In the genomic region with DNA sequence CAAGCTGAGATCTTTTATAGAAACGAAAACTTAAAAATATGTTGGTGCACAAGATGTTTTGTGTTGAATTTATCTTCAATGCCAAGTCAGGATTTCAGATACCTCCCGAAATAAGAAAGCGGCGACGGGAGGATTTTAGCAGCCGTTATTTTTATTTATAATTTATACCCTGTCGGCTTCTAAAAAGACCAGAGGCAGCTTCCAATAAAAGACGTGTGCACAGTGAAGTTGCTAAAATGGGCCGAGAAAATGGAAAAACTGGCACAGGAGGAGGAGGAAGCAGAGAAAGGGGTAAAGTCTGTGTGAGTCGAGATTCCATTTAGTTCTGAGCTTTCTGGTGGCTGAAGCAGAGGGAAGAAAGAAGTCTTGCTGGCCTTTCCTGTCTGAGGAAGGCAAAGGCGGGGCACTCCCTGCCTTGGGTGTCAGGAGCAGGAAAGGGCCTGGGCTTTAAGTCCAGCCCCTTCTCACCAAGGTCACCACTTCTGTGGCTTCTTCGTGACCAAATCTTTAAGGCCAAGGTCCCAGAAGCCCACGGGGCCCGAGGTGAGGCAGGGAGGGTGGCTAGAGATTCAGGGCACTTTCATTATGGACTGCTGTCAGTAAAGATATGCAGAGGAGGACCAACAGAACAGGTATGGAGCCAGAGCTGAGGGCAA, we compare ENCODE assay signal across 29 mouse cellular contexts. TPM values are rescaled to one million over a fixed set of nuclear protein-coding genes. Genes with fewer than 3 reads are reported as not detected.
DNase-seq lines count a peak whose midpoint lies in the region; ATAC-seq and TF ChIP-seq lines count a peak whose summit lies in the region.
"Had no signal": no experiment of that assay in that cellular context is flagged by ENCODE, and none has a peak within 500 bp of the region (broad histone marks: within the 10 kb centered on the region; RNA-seq: fewer than 3 reads in every experiment).

No protein-coding gene starts in this region.

- TF ChIP-seq POLR2A in testis, adult 2 months (IDR thresholded peaks at IDR 0.05; ENCODE audit: control insufficient read depth, low read depth, low read length): no peak

- peak; percentile 44 to 64 for DNase-seq in left cerebral cortex, adult 9 months (ENCODE audit: low spot score in 2 of 2)
- no peak for DNase-seq in left cerebral cortex, postnatal 4 days
- no peak for DNase-seq in testis, postnatal 14 days (ENCODE audit: low spot score)
- DNase-seq in left cerebral cortex, postnatal 25 days (ENCODE audit: low spot score in 2 of 2): peak; percentile 50 to 93
- DNase-seq in natural killer cell, adult 2 months (ENCODE audit: low spot score in 2 of 2): no peak
- DNase-seq: adrenal gland, postnatal 10 days; cerebellum, adult 2 months; cerebellum, postnatal 25 days; embryo, embryonic 11 days; heart, postnatal 4 days; kidney, adult 8-10 months; kidney, postnatal 25 days; liver, embryonic 13.5 days; lung, adult 2 months; lung, postnatal 14 days; retina, postnatal 1 day; spleen, adult 18-20 months; thymus, adult 18-20 months; thymus, postnatal 36 days had no signal

- H3K27ac ChIP-seq in testis, adult 2 months (ENCODE audit: control insufficient read depth, insufficient read depth, low read depth, low read length): no peak overlapping the region
- no peak overlapping the region for H3K27ac ChIP-seq in kidney, embryonic 14.5 days (ENCODE audit: low read depth, low read length)
- H3K27ac ChIP-seq: hindbrain, embryonic 14.5 days; layer of hippocampus, adult 2 months; limb, embryonic 12.5 days; liver, embryonic 13.5 days; midbrain, embryonic 13.5 days; neural tube, embryonic 12.5 days had no signal

- WGBS in kidney, embryonic 14.5 days: 61% methylated on average over 14 of the region's 14 CpGs

- H3K27me3 ChIP-seq in testis, adult 2 months (ENCODE audit: control insufficient read depth, insufficient read depth, low read length): no peaks in the 10 kb centered on the region
- H3K27me3 ChIP-seq in kidney, embryonic 14.5 days (ENCODE audit: control insufficient read depth, insufficient read depth, low read length): peaks cover 4% of the 10 kb centered on the region; the same call in 1 of the 2 replicates

- no peak overlapping the region for H3K9ac ChIP-seq in kidney, embryonic 14.5 days (ENCODE audit: low read depth, low read length)
- H3K9ac ChIP-seq: hindbrain, embryonic 14.5 days; limb, embryonic 12.5 days; liver, embryonic 13.5 days; midbrain, embryonic 13.5 days; neural tube, embryonic 12.5 days had no signal

- H3K4me3 ChIP-seq in testis, adult 2 months (ENCODE audit: control insufficient read depth, low read depth, low read length): peak overlapping the region; percentile 69; the same call in 1 of the 2 replicates
- no peak overlapping the region for H3K4me3 ChIP-seq in kidney, embryonic 14.5 days (ENCODE audit: low read length)
- H3K4me3 ChIP-seq: layer of hippocampus, adult 2 months; limb, embryonic 12.5 days; liver, embryonic 13.5 days; midbrain, embryonic 13.5 days; neural tube, embryonic 12.5 days had no signal

- no peak for ATAC-seq in kidney, embryonic 14.5 days (ENCODE audit: low FRiP score, low TSS enrichment)
- ATAC-seq: forebrain, embryonic 14.5 days; inflammation-experienced regulatory T-cells, adult 6 months; midbrain, embryonic 13.5 days had no signal

- H3K4me1 ChIP-seq in testis, adult 2 months (ENCODE audit: control insufficient read depth, insufficient read depth, low read length): peaks cover 15% of the 10 kb centered on the region
- H3K4me1 ChIP-seq in kidney, embryonic 14.5 days (ENCODE audit: control insufficient read depth, insufficient read depth, low read length): peaks cover 7% of the 10 kb centered on the region

- H3K4me2 ChIP-seq in kidney, embryonic 14.5 days (replicated peaks; ENCODE audit: low read depth, low read length): no peak overlapping the region
- H3K4me2 ChIP-seq: hindbrain, embryonic 14.5 days; limb, embryonic 12.5 days; liver, embryonic 13.5 days; midbrain, embryonic 13.5 days; neural tube, embryonic 12.5 days had no signal

- no peaks in the 10 kb centered on the region for H3K36me3 ChIP-seq in testis, adult 2 months (ENCODE audit: control insufficient read depth, insufficient read depth, low read length)
- H3K36me3 ChIP-seq in kidney, embryonic 14.5 days (ENCODE audit: control insufficient read depth, insufficient read depth, low read length): no peaks in the 10 kb centered on the region
- H3K36me3 ChIP-seq: limb, embryonic 12.5 days; liver, embryonic 13.5 days; midbrain, embryonic 13.5 days; neural tube, embryonic 12.5 days had no signal

- H3K9me3 ChIP-seq in kidney, embryonic 14.5 days (ENCODE audit: control insufficient read depth, low read length): no peaks in the 10 kb centered on the region
- H3K9me3 ChIP-seq: limb, embryonic 12.5 days; liver, embryonic 13.5 days; midbrain, embryonic 13.5 days; neural tube, embryonic 12.5 days had no signal

- intact Hi-C loops in left cerebral cortex, postnatal 4 days (cut with DNase I): no loop called here
- intact Hi-C loops in left cerebral cortex, postnatal 25 days (cut with DNase I): no loop called here

- TF ChIP-seq CTCF in testis, adult 2 months (IDR thresholded peaks at IDR 0.05; ENCODE audit: control insufficient read depth, insufficient read depth, insufficient replicate concordance, low read depth, low read length): no peak

RNA-seq across cellular contexts. Expression of gene Ldhal6b, which starts 18.0 kb away (rescaled TPM):
- total RNA-seq in left cerebral cortex, postnatal 4 days (2021): 1 to 10 TPM; 1.9 to 2.0 TPM
- 766 and 866 TPM in 2 replicates for polyA plus RNA-seq in testis, adult 2 months (2012; rRNA removed)
- 1 to 10 TPM; 1.1 to 1.2 TPM for total RNA-seq in left cerebral cortex, postnatal 25 days (2021)
- polyA plus RNA-seq in kidney, embryonic 14.5 days (2014; fragmentation: Nextera tagmentation; extraction: Ambion mirVana): not detected in 2 replicates
- polyA plus RNA-seq: forebrain, embryonic 14.5 days; heart, embryonic 16.5 days; inflammation-experienced regulatory T-cells, adult 6 months; limb, embryonic 12.5 days; liver, embryonic 13.5 days; midbrain, embryonic 13.5 days; neural tube, embryonic 12.5 days had no signal

RNA-seq across cellular contexts. Expression of gene Tmem242, which starts 39.5 kb away (rescaled TPM):
- total RNA-seq in left cerebral cortex, postnatal 4 days (2021): 10 to 100 TPM; 67.6 to 71.8 TPM
- 12.1 and 13.4 TPM in 2 replicates for polyA plus RNA-seq in testis, adult 2 months (2012; rRNA removed)
- 10 to 100 TPM; 84.3 to 92.8 TPM for total RNA-seq in left cerebral cortex, postnatal 25 days (2021)
- 142 and 174 TPM in 2 replicates for polyA plus RNA-seq in kidney, embryonic 14.5 days (2014; fragmentation: Nextera tagmentation; extraction: Ambion mirVana)

Comparison
In these comparisons a context has a peak if more than half of its experiments do, and no peak if none do; other contexts are left out.
1. DNase-seq: peak in left cerebral cortex, adult 9 months (2 of 2) and left cerebral cortex, postnatal 25 days (2 of 2); none in left cerebral cortex, postnatal 4 days (single experiment), testis, postnatal 14 days (single experiment) and natural killer cell, adult 2 months (0 of 2).